Mouse (Mus musculus) cerebellum, postnatal 36 days (tissue): ENCODE data around the gene Ggta1.

ENCODE experiments used
- DNase-seq, 2 experiments: peaks; one replicate each; pipeline ENCODE4 v3.0.0; 2021 to 2022; ENCODE audit warnings: mixed read lengths in 2 of 2

The Ggta1 gene

DNA sequence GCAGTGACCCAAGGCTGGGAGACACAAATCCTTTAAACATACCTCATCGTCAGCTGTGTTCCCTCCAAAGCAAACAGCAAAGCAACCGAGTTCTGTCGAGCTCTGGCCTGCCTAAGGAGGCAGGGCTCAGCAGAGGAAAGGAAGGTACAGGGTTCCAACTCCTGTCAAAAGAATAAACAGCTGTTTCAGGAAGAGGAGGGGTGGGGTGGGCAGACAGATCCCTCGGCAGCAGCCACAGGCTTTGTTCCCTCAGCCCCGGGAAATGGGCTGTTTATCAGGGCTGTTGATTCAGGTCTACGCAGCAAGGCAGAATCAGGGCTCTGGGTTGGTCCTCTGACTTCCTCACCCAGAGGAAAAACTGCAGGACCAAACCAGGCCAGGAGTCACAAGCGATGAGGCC is 30.6 kb downstream of the Ggta1 start:
- DNase-seq = no peak

DNA sequence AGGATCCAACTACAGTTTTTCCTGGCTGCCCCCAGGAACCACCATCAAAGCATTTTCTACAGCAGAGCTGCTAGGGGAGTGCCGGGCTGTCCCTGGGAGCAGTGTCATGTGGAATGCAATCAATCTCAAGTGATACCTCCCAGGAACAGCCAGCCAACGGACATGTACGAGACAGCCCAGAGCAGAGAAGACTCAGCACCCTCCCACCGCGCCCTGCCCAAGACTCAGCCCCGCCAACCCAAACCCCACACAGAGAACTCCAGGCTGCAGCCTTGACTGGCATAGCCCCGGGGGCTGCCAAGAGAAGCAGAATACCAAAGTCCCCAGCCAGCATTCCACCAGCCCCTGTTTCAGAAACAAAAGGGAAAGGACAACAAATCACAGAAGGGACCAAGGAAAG is 31.0 kb downstream of the Ggta1 start:
- no peak for DNase-seq

DNA sequence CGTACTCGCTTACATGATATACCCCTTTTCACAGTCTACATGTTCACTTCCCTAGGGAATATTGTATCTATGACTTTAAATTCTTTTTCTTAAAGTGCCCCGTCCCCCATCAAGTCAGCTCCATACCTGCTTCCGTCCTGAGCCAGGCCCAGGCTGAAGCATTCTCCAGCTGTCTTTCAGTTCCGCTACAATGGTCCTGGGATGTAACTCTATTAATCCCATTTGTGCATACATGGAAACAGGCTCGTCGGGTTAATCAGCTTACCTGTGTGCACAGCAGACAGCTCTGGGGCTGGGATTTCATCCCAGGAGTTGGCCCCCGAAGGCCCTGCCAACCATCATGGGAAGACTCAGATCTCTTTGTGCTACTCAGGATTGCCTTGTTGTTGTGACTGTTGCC is 32.2 kb downstream of the Ggta1 start:
- no peak for DNase-seq

DNA sequence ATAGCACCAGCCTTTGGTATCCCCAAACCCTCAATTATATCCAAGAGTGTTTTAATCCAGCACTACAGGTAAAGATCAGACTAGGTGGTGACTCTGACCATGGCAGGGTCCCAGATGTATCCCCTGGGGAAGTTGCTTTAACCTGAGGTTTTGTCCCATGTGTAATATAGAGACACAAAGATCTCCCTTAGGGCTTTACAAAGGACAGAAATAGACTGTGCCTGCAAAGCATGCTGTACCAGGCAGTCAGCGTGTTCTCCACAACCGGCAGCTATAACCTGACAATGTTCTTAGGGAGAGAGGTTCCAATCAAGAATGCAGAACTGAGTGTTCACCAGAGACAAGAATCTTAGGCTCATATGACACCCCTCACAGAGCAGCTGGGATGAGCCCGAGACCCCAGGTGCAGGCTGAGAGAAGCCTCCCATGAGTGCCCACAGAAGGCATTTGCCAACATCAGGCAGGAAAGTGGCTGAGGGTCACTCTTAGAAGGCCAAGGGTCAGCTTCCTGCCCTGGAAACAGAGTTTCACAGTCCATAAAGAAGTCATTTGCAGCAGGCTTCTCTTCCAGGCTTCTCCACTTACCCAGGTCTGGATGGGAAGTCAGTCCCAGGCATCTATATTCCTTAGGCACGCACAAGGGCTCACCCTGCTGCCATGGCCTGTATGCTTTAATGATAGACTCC is 34.3 kb downstream of the Ggta1 start:
- DNase-seq = no peak

DNA sequence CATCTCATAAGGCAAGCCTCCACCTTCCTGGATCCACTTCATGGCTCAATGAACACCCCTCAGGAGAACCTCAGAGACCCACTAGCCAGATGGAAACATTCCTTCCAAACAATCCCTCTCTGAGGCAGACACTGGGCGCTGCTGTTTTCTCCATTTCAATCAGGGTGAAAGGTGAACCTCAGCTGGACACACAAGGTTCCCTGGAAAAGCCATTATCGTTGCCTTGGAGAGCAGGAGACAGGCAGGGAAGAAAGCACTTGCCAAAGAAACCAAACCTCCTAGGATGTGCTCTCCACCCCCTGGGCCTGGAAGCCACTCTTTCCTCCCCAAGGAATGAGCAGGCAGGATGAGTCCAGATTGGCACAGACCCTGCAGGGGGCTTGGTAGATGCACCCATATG is 35.5 kb downstream of the Ggta1 start:
- DNase-seq = no peak

DNA sequence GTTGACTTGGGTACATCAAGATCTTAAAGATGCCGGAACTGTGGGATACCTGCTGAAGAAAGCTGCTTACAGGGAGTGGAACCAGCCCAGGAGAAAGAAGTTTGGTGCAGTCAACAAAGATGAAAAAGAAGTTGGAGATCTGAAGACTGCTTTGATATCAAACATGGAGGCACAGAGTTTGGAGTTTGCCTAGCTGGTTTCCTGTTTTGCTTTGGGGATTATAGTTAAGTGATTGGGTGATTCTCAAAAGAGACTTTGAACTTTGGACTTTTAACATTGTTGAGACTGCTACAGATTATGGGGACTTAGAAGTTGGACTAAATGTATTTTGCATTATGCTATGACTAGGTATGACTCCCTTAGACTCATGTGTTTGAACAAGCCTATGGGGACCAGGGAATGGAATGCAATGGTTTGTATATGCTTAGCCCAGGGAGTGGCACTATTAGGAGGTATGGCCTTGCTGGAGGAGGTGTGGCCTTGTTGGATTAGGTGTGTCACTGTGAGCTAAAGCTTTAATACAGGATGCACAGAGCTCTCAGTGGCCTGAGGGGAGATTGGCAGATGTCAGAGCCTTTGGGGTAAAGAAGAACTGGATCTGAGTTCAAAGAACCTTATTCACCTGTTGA is 39.2 kb downstream of the Ggta1 start:
- no peak for DNase-seq

DNA sequence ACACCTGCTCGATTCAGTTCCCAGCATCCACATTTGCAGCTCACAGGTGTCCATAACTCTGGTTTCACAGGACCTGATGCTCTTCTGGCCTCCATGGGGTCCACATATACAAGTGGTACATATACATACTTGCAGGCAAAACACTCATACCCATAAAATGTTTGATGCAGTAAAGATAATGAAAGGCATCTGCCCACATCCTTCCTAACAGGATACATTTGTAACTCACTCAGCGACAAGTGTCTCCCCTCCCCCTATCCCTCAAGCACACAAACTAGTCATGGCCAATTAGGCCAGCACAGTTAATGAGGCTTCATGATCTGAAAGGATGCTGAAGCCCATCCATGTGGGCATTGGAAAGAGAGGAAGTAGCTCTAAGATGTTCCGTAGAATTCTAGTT is 40.6 kb downstream of the Ggta1 start:
- no peak for DNase-seq

DNA sequence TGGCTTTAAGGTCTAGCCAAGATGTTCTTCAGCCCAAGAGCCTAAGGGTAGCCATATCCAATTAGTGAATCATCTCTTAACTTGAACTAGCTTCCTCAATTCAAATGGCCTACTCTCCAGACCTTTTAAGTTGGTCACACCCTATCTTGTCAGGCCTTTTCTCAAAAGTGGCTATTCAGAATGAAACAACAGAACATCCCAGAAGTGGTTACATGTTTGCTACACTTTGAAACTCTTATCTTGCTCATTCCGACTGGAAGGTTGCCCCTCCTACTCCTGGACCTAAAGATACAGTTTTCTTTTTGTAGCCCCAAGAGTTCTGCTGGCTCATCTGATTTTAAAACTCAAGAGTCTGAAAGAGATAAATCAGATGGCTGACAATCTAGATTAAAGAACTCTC is 42.4 kb downstream of the Ggta1 start:
- no peak for DNase-seq

DNA sequence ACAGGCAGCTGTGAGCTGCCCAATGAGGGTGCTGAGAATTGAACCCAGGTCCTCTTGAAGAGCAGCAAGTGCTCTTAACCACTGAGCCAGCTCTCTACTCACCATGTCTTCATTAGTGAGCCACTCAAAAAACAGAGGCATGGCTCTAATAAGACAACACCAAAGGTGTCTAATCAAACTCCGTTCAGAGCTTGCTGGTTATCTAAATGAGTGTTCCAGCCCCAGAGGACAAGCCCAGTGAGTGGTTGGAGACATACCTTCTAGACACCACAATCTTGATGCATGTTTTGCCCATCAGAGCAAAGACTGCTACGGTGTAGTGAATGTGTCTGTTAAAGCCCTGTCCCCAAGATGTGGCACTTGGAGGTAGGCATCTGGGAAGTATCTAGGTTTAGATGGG is 43.4 kb downstream of the Ggta1 start:
- DNase-seq = no peak

DNA sequence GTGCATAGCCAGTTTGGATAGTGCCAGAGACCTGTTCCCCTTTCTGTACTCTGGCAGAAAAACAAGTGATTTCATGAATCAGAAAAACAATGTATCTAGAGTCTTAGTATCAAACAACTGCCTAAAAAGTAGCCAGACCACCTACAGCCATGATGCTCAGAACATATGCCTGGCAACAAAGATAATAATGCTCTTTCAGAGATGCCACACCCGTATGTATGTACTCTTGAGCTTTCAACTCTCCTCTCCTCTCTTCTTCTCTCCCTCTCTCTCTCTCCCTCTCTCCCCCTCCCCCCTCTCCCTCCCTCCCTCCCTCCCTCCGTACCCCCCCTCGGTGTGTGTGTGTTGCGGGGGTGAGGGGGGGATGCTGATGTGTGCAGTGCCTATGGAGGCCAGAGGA is 43.8 kb downstream of the Ggta1 start:
- DNase-seq = no peak

DNA sequence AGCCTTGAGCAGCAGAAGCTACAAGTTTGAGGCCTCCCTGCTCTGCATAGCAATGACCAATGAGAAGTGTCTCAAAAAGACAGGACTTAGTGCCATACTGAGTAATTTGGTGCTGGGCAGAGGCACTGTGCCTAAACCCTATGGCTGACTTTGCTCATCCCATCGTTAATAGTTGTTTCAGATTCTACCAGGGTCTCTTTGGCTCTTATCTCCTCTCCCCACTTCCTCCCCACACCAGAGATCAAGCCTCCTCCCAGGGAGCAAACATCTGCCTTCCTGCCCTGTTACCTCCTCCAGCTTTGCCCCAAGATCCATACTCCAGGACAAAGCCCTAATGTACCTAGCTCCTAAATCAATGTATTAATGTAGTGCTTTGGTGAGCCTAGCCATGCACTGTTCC is 45.8 kb downstream of the Ggta1 start:
- no peak for DNase-seq

DNA sequence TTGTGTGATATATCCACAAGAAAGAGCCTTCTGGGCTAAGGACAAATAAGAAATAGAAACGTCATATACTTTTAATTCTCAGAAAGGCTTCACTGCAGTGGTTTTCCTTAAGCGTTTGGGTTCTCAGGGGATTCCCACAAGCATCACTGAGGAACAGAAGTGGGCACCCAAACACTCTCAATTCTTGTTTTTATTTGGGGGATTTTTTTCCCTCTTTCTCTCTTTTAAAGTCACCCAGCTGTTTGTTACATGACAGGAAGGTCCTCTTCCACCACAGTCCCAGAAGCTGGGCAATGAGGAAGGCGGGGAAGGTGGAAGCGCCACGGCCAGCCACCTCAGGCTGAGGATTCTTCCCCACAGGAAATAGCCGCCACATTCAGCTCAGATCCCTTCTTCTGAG is 46.6 kb downstream of the Ggta1 start:
- DNase-seq = no peak

DNA sequence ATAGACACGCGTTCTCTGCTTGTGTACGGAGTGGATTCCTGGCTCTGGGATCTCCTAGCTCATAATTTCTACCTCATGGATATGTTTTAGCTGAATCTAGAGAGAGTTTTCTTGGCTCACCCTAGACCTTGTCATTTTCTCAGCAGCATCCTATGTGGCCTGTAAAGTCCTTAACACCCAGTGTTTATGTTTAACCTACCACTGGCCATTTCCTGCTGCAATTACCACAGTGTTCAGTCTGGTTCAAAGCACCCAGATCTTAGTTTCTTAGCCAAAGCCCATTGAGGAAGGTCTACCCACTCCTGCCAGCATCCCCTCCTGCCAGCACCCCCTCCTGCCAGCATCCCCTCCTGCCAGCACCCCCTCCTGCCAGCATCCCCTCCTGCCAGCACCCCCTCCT is 50.2 kb downstream of the Ggta1 start:
- DNase-seq = no peak

DNA sequence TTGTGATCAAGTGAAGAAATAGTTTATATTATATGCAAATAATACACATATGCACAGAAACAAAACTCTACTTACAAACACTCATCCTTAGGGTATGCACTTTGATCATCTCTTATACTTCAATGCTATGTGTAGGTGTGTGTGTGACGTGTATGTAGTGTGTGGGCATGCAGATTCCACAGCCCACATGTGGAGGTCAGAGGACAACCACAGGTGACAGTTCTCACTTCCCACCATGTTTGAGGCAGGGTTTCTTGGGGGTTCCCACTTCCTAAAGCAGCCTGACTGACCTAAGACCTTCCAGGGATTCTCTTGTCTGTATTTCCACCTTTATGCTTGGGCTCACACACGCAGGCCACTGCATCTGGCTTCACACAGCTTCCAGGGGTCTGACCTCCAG is 50.8 kb downstream of the Ggta1 start:
- DNase-seq = no peak

DNA sequence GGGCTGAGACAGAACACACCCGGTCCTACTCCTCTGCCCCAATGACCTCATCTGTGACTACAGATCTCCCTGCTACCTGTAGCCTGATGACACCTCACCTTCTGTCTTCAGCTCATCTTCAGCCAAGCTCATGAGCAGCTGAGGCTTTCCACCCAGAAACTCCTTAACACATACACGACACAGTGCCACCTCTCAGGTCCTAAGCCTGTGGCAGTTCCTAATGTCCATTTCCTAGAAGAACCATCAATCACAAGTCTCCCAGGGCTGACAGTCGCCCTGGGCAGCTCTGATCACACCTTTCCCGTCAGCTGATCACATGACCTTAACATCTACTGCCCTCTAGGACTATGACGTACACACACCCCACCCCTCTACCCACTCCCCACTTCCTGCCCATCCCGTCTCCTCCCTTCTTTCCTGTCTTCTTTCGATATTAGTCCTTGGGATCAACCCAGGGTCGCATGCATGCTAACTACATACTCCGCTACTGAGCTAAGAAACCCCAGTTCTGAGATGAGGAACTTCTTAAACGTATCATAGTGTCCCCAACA is 51.3 kb downstream of the Ggta1 start:
- no peak for DNase-seq

DNA sequence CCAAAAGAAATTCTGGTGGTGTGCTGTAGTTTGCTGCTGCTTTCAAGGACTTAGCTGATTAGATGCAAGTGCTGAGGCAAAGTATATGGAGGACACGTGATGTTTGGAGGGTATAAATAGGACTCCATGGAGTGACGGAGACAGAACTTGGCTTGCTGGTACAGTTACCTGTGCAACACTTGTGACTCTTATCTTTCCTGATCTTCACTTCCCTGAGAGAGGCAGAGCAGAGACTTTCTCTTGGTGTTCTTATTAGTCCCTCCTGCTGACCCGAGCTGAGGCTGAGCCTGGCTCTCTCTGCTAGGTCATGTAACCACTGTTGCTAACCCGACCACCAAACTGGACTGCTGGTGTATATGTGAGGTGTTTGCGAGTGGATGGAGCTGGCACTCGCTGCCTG is 53.6 kb downstream of the Ggta1 start:
- DNase-seq = no peak

DNA sequence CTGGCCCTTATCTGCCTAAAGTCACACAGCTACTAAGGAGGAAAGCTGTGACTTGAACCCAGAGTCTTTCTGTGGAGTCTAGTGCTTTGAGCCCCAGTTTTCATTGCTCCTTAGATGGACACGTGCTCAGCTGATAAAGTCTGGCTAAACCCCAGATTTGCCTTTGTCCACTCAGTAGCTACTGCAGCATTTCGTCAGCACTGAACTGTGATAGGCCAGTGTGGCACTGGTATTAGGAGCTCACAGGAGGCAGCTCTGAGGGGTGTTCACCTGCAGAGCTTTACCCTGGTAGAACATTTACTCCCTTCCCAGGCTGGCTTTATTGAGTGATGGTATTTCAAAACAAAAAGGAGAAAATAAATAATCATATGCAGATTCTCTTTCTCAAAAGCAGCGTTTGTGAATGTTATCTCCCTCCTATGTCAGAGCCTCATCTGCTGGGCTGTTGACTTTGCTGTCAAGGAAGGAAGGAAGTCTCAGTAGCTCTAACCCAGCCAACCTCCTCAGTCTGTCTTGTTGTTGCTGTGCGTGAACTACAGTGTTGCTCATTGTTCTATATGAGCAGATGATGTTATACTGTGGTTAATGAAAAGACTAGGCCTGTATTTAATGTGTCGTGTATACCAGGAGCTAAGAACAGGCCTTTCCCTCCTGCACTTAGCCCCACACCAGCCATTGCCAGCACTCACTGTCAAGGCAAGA is 54.5 kb downstream of the Ggta1 start:
- DNase-seq = no peak

DNA sequence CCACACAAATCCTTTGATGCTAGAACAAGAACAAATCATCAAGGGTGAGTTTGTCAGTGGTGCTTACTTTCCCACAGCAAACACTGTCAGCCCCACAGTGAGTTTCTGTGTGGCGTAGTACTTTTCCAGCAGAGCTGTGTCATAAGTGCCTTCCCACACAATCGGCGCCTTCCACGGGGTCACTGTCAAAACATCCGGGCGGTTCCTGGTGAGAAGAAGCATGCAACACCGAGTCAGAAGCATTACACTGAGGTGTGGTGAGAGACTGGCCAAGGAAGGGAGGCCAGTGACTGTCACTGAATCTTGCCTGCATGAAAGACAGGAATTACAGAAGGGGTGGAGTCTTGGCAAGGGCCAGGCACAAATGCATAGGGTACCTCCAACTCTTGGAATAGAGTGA is 55.2 kb downstream of the Ggta1 start:
- DNase-seq = no peak

DNA sequence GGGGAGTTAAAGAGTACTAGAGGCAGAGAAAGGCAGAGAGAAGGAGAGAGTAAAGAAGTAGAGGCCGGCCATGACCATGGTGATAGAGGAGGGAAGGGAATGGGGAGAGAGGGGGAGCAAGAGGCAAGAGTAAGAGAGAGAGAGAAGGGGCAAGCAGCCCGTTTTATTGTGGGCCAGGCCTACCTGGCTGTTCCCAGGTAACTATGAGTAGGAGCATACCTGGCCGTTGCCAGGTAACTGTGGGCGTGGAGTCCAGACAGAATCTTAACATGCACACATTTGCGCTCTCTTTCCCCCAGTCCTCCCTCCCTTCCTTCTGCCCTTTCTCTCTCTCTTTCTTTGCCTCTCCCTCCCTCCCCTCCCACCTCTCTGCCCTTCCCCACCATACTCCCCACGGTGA is 55.8 kb downstream of the Ggta1 start:
- DNase-seq = no peak

DNA sequence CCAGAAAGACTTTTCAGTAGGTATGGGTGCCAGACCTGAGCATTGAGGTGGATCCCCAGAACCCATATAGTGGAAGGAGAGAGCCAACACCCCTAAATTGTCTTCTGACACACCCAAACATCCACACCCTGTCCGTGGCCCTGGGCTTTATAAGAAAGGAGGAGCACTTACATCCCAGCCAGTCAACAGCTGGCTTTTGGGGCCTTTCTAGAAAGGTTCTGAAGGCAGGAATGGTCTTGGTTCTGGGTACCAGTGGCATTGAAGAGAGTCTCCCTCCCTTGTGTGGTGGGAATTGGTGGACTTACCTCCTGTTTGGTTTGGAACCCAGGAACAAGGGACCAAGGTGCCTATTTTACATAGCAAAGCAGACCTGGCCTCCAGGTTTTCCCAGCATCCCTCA is 56.4 kb downstream of the Ggta1 start:
- DNase-seq = no peak

DNA sequence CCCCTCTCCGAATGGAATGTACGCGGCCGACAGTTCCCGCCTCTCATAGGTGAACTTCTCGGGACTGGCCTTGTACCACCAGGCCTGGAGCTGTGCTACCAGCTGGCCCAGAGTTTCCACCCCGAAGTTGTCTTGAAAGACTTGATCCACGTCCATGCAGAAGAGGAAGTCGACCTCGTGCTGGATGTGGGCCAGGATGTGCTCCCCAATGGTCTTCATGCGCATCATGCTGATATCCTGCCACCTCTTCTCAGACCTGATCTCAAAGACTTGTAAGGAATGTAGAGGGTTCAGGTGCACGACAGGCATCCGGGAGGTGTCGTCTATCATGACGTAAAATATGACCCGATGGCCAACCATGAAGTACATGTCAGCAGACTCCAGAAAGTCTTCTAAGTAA is 60.6 kb downstream of the Ggta1 start:
- DNase-seq = no peak

DNA sequence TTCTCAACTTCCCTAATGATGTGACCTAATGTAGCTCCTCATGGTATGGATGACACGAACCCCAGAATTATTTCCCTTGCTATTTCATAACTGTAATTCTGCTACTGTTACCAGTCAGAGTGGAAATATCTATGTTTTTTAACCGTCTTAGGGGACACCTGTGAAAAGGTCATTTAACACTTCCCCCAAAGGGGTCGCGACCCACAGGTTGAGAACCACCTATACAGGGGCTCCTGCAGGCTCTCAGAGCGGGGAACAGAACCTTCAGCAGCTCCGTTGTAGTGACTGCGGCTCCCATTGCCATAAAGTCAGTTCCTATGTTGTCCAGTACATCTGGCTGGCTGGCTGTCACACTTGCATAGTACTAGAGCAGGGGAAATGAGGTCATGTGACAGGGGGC is 62.3 kb downstream of the Ggta1 start:
- no peak for DNase-seq

DNA sequence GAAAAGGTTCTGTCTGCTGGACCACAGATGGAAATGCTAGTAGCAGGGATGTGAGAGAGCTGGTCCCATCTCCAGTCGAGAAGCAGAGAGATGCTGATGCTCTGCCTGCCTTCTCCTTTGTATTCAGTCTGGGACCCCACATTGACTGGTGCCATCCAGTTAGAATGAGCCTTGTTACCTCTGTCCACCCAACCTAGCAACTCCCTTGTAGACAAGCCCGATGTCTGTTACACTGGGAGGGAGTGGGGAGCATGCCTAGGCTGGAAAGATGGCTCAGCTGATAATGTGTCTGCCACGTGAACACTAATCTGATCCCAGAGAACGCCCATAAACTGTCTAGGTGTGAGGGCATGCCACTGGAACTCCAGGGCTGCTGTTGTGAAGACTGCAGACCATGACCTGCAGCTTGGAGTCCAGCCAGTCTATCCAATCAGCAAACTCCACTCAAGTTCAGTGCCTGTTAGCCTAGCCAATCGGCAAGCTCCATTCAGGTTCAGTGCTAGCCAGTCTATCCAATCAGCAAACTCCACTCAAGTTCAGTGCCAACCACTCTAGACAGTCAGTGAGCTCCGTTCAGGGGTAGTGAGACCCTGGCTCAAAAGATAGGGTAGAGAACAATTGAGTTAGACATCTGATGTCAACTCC is 64.7 kb downstream of the Ggta1 start:
- DNase-seq = no peak
